Mouse (Mus musculus) heart, adult 2 months (tissue): ENCODE data around the gene Slc6a6.

Source experiments
- CTCF ChIP-seq: fragments of 200-600 bp; IDR thresholded peaks from 2 replicates; pipeline ENCODE4 v1.8.1; 2022; ENCODE audit warnings: antibody characterized with exemption, mild to moderate bottlenecking, moderate library complexity
- EP300 ChIP-seq: fragments of 200-500 bp; IDR thresholded peaks from 2 replicates; pipeline ENCODE4 v1.6.1; 2011; ENCODE audit warnings: low read depth, low read length, control low read depth; ENCODE audit not compliant: insufficient read depth
- POLR2A ChIP-seq: fragments of 200-500 bp; IDR thresholded peaks from 2 replicates; pipeline ENCODE4 v1.6.1; 2011; ENCODE audit warnings: mild to moderate bottlenecking, low read depth, low read length, control low read depth; ENCODE audit not compliant: insufficient read depth

DNA sequence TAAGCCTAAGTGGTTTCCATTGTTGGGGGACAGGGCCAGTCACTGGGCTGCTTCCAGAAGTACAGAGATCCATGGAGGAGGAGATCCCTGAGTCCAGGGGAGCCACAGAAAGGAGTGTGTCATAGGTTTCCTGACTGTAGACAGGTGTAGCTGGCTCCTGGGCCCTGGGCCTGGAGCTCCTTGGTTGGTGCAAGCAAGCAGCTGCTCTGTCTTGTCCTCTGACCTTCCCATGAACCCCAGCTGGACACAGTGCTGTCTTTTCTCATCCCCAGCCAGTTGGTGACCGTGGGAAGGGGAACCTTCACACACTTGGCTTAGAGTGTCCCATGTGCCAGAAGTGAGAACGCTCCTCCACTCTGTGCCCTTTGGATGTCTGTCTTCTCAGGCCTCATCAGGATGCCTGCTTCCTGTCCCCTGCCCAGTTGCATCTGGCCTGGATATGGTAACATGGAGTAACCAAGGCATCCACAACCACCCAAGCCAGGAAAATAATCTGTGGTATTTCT lies 40.4 kb upstream of the Slc6a6 start:
- TF ChIP-seq CTCF = no peak
- TF ChIP-seq EP300 = no peak
- no peak for TF ChIP-seq POLR2A
